Mouse (Mus musculus) MEL (cell line): Measurements from ENCODE around the gene Gpr19.

Experiments used
- CTCF ChIP-seq, 3 experiments: IDR thresholded peaks in 2 of 3; conservative IDR thresholded peaks in 1 of 3; 2 replicates each; pipeline ENCODE4 v1.5.1; 2011 to 2012; ENCODE audit warnings: low read length in 3 of 3, low read depth in 2 of 3, mild to moderate bottlenecking in 2 of 3, improper control_type of control experiment in 1 of 3, inconsistent platforms in 1 of 3, mixed read lengths in 1 of 3, moderate library complexity in 1 of 3; ENCODE audit not compliant: control insufficient read depth in 1 of 3, insufficient read depth in 1 of 3, poor library complexity in 1 of 3, severe bottlenecking in 1 of 3
- EP300 ChIP-seq, 2 experiments: IDR thresholded peaks; 2 replicates each; pipeline ENCODE4 v1.6.1; 2011; ENCODE audit warnings: improper control_type of control experiment in 2 of 2, low read length in 2 of 2, low read depth in 1 of 2, mild to moderate bottlenecking in 1 of 2
- MAFK ChIP-seq: IDR thresholded peaks from 2 replicates; pipeline ENCODE4 v1.6.1; 2011; ENCODE audit warnings: low read depth, mild to moderate bottlenecking, low read length, improper control_type of control experiment, borderline replicate concordance
- RCOR1 ChIP-seq: IDR thresholded peaks from 2 replicates; pipeline ENCODE4 v1.6.1; 2012; ENCODE audit warnings: low read depth, mild to moderate bottlenecking, inconsistent platforms, low read length, improper control_type of control experiment
- USF1 ChIP-seq: IDR thresholded peaks from 2 replicates; pipeline ENCODE4 v1.6.1; 2014; ENCODE audit warnings: low read depth, mild to moderate bottlenecking, inconsistent platforms, low read length, improper control_type of control experiment, moderate library complexity
- ZC3H11A ChIP-seq: IDR thresholded peaks from 2 replicates; pipeline ENCODE4 v1.6.1; 2012; ENCODE audit warnings: low read depth, mild to moderate bottlenecking, inconsistent platforms, low read length, improper control_type of control experiment

GRCm38 (mm10) chr6:134846308-134846707, 52.1 kb downstream of the Gpr19 start:
- no peak for TF ChIP-seq USF1
- TF ChIP-seq RCOR1: no peak
- no peak for TF ChIP-seq CTCF (IDR thresholded peaks at IDR 0.05 in 2 of 3, conservative IDR thresholded peaks at IDR 0.05 in 1 of 3; ENCODE audit: control insufficient read depth in 1 of 3, insufficient read depth in 1 of 3, low read depth in 2 of 3, low read length in 3 of 3, poor library complexity in 1 of 3, severe bottlenecking in 1 of 3)
- TF ChIP-seq ZC3H11A: no peak
- no peak for TF ChIP-seq EP300 (IDR thresholded peaks at IDR 0.05; ENCODE audit: low read depth in 1 of 2, low read length in 2 of 2)
- TF ChIP-seq MAFK: no peak
